Mouse (Mus musculus) activated CD4-positive, CD25-positive, alpha-beta regulatory T cell, adult 4 months (primary cell): ENCODE measurements around the gene Slc25a31. TPM values are rescaled to one million over a fixed set of nuclear protein-coding genes. Genes with fewer than 3 reads are reported as not detected.

Experiments used
- ATAC-seq: one replicate; pipeline ENCODE4 v1.8.0; 2017
- polyA plus RNA-seq, 2 experiments: library from polyadenylated mRNA; unstranded; fragments of 100-300 nt; shearing (Covaris generic); gene quantifications; one replicate each; pipeline ENCODE4 v1.2.1; 2017

The Slc25a31 gene
- not detected for polyA plus RNA-seq

- no peak for ATAC-seq
Measured at GRCm38 (mm10) chr3:40708655-40709054, at the start of gene Slc25a31. TSS of gene Slc25a31 (plus strand) at chr3:40708855.

- ATAC-seq: no peak
Measured at GRCm38 (mm10) chr3:40660231-40660630, 48.4 kb upstream of the Slc25a31 start.

DNA sequence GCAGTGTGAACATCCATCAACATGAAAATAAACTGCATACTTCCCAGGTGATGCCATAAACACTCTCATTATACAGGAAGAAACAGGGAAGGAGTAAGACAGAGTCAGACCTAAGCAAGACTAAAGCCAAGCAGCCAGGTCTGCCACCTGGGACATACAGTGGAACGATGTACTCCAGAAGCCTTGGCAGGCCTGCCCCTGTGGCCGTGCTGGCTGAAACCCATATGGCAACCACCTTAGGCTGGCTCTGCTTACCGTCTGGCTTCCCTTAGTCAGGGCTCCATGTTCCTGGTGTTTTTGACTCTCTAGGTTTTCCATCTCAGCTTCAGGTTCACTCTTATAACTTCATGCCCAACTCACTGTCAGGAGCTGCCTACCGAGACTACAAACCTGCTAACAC, 42.5 kb upstream of the Slc25a31 start:
- no peak for ATAC-seq

DNA sequence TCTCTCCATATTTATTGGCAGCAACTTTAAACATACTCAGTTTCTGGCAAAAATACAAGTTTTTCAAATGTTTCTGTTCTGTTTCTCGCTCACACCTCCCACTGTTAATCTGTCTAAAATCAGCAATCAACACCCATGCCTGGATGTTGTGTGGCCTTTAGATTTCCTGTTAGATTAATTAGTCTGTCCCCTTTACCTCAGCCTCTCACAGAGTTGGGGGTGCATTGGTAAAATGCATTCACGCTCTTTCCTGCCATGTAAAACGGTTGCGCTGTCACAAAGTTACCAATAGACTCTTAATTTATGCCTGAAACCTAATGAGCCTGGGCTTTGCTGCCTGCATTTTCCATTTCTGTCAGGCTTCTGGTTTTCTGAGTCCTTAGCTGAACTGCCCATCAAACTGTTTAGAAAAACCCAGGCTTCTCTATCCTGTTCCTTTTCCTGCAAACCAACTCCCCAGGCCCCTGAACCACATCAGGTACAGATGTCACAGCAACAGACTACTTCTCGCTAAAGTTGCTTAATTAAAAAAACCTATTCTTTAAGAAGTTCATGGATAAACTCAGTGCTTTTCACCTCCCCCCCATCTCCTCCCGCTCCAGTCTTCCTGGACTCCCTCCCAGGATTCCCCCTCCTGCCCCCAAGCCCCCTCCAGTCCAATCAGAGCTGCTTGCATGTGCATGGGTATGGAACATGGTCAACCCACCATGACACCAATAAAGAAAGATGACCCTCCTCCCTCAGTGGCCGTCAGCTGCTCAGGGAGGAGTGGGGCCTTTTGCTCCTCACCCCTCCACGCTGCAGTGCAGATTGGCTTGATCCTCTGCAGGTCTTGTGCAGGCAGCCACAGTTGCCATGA, 41.6 kb upstream of the Slc25a31 start:
- ATAC-seq: no peak

DNA sequence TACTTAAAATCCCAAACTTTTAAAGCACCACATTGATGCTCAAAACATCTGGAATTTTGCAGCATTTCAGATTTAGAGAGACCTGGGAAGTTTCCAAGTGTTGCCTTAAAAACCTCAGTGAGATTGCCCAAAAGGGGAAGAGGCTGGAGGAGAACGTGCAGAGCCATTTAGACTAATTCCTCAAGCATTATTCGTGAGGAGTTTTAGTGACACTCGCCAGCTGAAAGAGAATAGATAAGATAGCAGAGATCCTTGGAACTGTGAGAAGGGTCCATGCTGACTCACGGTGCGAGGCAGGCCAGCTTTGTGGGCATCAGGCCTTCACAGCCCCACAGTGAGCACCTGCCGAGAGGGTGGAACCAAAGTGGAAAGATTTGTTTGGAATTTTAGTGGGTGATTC, 39.8 kb upstream of the Slc25a31 start:
- no peak for ATAC-seq

- no peak for ATAC-seq
Measured at GRCm38 (mm10) chr3:40669395-40669794, 39.3 kb upstream of the Slc25a31 start.

GRCm38 (mm10) chr3:40673515-40673914, 35.1 kb upstream of the Slc25a31 start:
- ATAC-seq: no peak

DNA sequence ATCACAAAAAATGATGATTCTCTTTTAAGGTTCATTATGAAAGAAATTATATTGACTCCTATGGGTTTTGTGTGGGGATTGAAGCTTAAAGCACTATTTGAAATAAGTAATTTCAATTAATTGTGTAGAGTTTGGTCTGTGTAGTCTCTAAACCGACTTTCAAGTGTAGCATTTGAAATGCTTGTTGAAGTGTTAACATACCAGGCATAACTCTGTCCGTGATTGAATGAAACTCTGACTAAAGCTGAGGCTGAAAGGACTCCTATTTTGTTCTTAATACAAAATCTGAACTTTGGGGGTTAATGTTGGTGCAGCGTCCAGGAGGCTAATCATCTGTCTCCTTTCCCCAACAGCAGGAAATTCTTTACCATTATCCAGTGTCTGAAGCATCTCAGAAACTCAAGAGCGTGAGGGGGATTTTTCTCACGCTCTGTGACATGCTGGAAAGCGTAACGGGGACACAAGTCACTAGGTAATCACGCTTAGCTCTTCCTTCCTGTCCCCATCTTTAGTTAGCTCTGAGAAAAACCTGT, 33.7 kb upstream of the Slc25a31 start:
- ATAC-seq: no peak

DNA sequence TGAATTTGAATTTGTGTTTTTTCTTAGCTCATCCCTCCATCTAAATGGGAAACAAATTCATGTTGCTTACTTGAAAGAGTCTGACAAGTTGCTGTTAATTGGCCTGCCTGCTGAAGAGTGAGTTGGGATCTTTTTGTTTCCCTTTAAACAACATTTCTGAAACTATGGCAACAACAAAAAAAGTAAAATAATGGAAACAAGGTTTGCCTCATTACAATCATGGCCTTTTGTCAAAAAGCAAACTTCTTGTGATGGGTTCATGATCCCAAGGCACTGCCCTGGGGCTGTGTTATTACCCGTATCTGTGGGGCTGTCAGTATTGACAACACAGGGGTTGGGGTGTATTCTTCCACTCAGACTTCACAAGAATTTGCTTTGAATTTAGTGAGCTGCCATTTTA, 29.8 kb upstream of the Slc25a31 start:
- ATAC-seq: no peak

- ATAC-seq: no peak
Measured at GRCm38 (mm10) chr3:40682404-40682803, 26.3 kb upstream of the Slc25a31 start.

- no peak for ATAC-seq
Measured at GRCm38 (mm10) chr3:40683171-40683570, 25.5 kb upstream of the Slc25a31 start.

DNA sequence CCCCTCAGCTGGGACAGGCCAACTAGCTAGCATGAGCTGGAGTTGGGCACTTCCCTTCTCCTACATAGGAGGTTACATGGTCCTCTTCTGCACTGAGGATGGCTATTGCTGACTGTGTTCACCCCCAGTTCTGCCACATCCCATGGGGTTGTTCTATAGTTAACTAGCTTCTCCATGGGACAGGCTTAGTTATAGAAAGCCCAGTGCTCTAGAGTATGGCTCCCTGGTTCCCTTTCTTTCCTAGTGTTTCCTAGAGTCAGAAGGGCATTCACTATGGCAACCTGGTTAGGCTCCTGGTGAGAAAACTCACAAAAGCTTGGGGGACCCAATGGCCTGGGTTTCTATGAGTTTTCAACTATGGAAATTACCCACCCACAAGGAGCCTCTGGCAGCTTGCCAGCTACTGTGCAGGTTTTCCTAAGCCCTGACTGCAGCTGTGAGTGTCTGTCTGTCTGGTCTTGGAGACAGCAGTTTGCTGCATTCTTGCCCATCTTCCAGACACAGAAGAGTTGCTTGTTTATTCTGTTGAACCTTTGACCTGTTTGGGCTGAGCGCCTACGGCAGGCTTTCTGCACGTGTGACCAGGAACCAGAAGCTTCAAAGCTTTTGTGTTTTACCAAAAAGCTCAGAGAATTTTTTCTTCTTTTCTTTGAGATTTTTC, 22.7 kb upstream of the Slc25a31 start:
- ATAC-seq: no peak

DNA sequence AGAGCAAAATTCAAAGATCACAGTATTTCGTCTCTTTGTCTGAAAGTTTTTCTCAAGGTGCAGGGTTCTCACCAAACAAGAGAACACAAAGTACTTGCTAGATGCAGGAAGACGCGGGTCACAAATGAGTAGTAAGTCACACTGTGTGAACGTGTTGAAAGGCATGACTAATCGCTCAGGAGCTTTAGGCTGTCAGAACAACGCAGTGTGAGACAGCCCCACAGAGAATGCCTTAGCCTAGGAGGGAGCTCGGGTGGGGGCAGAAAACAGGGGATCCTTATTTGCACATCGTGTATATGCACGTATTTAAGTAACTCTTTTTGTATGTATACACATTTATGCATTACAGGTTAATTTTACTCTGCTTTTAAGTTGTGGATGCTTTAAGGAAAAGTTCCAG, 21.8 kb upstream of the Slc25a31 start:
- ATAC-seq: no peak

DNA sequence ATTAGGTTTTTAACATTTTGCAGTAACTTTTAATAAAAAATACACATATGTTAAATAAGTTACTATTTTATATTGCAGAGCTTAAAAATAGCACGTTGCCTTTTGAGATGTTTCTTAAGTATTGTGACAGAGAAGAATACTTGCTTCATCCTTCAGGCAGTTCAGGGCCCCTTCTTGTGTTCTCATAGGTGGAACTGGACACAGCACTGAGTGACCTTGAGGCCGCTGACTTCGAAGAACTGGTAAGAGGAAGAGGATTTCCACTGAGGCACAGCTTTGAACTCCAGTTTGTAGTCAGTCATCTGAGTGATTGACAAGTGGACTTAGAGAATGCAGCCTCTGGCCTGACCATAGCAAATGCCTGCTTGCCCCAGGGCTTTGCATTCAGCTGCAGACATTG, 21.1 kb upstream of the Slc25a31 start:
- no peak for ATAC-seq

DNA sequence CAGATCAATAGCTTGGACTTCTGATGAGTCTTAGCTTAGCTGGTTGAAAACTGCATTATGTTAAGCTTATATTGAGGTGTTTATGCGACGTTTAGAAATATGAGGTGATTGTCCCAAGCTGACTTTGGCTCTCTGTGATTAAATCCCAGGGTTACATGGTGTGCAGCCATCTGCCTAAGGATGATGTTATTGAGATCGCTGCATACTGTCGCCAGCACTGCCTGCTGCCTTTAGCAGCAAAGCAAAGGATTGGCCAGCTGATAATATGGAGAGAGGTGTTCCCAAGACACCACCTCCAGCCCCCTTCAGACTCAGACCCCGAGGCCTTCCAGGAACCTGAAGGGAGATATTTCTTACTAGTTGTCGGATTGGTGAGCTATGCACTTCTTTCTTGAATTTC, 17.1 kb upstream of the Slc25a31 start:
- ATAC-seq: no peak

DNA sequence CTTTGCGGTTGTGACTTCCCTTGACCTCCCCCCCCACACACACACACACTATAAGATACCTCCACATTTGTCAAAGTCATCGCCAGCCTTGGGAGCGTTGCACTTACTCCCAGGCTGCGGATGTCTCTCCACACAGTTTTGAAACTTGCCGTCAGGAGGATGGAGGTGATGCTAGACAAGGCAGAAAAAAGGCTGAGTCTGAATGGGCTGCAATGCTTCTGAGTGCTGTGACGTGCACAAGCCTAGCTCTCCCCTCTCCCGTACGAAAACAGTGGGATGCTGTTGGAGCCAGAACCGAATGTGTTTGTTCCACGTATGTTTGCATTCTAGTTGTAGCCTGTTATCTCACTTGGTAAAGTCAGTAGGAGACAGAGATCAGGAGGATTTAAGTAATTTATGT, 15.2 kb upstream of the Slc25a31 start:
- no peak for ATAC-seq

GRCm38 (mm10) chr3:40693960-40694359, 14.7 kb upstream of the Slc25a31 start:
- ATAC-seq: no peak

- no peak for ATAC-seq
Measured at GRCm38 (mm10) chr3:40694438-40694837, 14.2 kb upstream of the Slc25a31 start.

- no peak for ATAC-seq
Measured at GRCm38 (mm10) chr3:40695162-40695561, 13.5 kb upstream of the Slc25a31 start.

DNA sequence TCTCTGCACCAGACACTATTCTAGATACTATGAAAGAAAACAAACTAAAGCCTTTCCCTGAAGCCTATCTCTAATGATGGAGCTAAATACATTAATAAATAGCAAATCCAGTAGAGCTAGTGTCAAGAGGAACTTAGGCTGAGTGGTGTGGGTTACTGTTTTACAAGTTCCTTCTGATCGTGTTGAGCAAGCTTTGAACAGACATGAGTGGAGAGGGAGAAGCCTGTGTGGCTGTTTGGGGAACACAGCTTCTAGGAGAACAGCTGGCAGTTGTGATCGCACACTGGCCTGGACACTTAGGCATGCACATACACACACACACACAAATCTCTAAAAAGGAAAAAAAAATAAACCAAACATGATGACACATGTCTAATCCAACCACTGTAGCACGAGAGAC, 9.8 kb upstream of the Slc25a31 start:
- no peak for ATAC-seq

- no peak for ATAC-seq
Measured at GRCm38 (mm10) chr3:40704816-40705430, 3.7 kb upstream of the Slc25a31 start.

DNA sequence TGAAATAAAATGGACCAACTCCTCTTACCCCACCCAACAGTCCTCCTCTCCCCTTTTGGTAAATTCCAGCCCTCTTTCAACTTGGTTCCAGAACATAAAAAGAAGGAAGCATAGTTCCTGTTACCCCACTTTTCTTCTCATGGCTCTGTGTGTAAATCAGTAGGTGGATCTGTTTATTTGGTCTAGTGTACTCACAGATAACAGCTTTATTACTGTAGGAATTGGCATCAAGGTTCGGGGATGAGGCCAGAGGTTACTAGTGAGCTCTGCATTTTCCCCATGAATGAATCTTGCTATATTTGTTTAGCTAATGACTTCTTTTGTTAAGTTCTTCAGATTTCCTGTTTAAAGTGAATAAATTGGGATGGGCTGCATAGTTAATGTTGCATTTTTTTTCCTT, 7.4 kb downstream of the Slc25a31 start:
- ATAC-seq: no peak

- ATAC-seq: no peak
Measured at GRCm38 (mm10) chr3:40719022-40719421, 10.4 kb downstream of the Slc25a31 start.
